Mouse (Mus musculus): ENCODE data around the gene Sec1.

The Sec1 gene

DNA sequence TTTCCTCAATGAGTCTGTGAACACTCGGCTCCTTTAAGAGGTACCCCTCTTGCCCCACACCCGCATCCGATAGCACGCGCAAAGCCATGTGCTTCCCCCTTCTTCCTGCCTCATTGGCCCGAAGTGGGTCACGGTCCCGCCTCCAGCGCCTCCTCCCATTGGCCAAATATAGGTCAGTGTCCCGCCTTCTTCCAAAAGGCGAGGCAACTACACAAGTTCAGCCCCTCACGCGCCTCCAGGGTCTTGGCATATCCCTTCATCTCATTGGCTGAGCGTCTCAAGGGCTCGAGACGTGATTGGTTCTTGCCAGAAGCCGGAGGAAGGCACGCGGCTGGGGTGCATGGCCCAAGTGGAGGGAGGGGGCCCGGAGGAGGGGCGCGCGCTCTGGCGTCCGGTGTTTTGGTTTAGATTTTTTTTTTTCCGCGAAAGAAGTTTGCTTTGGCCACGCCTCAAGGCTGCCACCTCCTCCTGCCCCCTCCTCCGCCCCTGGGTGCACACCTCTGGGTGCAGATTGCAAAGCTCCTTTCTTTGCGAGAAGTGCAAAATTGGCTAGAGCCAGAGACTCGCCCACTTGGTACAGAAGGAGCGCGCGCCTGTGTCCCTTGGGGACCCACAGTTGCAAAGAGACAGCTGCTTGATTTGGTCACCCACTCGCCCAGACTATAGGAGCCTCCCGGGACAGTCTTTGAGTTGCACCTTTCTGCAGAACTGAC lies 10.7 kb upstream of the Sec1 start, which contains the start of gene Dbp:
TSS of gene Dbp (plus strand) at position 359 of the 713 bp plus-strand sequence.
- DNase-seq (ENCODE audit: low spot score), result peak; percentile 100

GRCm38 (mm10) chr7:45704046-45704559 lies 9.9 kb upstream of the Sec1 start:
- no peak for DNase-seq (ENCODE audit: low spot score)

DNA sequence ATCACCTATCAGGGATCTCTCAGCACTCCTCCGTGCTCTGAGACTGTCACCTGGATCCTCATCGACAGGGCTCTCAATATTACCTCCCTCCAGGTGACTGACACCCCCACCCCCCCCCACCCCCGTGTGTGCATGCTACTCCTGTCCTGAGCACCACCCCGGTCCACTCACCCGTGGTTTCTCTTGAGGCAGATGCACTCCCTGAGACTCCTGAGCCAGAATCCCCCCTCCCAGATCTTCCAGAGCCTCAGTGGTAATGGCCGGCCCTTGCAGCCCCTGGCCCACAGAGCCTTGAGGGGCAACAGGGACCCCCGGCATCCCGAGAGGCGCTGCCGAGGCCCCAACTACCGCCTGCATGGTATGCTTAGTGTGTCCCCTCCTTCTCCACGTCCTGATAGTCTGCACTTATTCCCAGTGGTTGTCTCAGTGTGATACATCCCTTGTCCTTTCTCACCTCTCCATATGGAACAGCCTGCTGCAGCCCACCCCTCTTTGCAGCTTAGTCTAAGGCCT lies 9.4 kb upstream of the Sec1 start:
- no peak for DNase-seq (ENCODE audit: low spot score)

DNA sequence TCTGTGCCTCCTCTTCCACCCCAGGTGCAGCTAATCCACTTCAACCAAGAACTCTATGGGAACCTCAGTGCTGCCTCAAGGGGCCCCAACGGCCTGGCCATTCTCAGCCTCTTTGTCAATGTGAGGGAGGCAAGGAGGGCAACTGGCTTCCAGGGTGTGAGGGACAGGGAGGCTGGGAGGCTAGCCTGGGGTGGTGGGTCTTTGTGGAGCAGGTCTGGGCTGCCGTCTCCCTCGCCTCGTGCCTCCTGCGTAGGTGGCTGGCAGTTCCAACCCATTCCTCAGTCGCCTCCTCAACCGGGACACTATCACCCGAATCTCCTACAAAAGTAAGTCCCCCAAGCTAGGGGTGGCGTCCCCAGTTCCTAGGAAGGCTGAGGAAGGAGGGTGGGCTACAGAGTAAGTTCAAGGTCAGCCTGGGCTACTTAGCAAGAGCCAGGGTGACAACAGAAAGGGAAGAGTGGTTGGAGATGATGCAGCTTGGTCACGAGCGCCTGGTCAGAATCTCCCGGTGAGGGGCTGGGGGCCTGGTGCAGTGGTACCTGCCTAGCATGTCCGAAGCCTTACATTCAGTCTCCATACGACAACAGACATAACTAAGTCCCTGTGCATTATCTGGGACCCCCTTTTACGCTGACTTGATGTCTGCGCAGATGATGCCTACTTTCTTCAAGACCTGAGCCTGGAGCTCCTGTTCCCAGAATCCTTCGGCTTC lies 8.8 kb upstream of the Sec1 start:
- DNase-seq (ENCODE audit: low spot score), result no peak

DNA sequence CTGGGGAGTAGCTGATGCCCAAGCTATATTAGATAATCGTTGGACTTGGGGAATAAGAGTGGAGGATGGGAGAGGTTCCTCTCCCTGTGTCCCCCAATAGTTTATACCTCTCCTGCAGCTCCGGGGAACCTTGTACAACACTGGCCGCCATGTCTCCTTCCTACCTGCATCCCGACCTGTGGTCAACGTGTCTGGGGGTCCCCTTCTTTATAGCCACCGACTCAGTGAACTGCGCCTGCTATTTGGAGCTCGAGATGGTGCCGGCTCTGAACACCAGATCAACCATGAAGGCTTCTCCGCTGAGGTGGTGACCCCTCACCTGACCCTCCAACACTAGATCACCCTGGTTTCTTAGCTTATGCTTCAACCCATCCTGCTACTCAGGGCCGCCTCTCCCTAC lies 8.1 kb upstream of the Sec1 start:
- DNase-seq (ENCODE audit: low spot score), result no peak

GRCm38 (mm10) chr7:45701607-45702006 lies 7.4 kb upstream of the Sec1 start:
- no peak for DNase-seq (ENCODE audit: low spot score)

GRCm38 (mm10) chr7:45701072-45701471 lies 6.9 kb upstream of the Sec1 start:
- no peak for DNase-seq (ENCODE audit: low spot score)

GRCm38 (mm10) chr7:45700301-45701015 lies 6.3 kb upstream of the Sec1 start:
- DNase-seq (ENCODE audit: low spot score), result no peak

DNA sequence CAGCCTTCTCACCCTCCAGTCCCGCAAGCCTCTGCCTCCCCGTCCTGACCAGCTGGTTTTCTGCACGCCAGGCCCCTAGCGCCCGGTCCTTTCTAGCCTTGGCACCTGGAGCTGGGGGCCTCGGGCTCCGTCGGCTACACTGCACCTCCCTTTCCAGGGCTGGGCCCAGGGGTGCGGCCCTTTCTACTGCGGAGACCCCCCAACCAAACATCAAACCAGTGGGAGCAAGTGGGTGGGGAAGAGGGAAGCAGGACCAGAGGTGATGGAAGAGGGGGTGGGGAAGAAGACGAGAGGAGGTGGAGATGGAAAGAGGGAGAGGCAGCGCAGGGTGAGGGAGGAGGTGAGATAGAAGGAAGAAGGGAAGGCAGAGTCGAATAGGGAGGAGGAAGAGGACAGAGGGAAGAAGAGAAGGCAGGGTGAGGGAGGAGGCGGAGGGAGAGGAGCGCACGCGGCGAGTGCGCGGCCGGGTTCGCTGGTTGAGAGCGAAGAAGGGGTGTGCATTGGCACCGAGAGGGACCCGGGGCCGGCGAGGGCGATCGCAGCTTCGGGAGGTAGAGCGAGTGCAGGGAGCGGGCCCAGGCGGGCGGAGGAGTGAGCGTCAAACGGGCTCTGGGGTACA lies 5.4 kb upstream of the Sec1 start, which contains the start of gene Car11:
TSS of gene Car11 (plus strand) at position 321 of the 619 bp plus-strand sequence.
- DNase-seq (ENCODE audit: low spot score), result no peak

DNA sequence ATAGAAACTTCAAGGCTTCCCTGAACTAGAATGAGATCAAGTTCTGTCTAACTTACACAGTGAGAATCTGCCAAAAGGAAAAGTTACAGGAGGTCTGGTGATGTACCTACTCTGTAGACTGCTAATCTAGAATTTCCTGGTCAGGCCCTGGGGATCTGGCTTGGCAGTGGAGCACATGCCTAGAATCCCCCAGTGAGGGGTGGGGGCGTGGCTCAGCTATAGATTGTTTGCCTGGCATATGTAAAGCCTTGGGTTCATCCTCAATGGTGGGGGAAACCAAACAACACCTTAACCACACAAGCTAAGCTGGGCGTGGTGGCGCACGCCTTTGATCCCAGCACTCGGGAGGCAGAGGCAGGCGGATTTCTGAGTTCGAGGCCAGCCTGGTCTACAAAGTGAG lies 3.7 kb upstream of the Sec1 start:
- no peak for DNase-seq (ENCODE audit: low spot score)

GRCm38 (mm10) chr7:45695098-45695497 lies 896 bp upstream of the Sec1 start:
- no peak for DNase-seq (ENCODE audit: low spot score)

- DNase-seq (ENCODE audit: low spot score), result no peak
Observed at GRCm38 (mm10) chr7:45692364-45692763, 1.8 kb downstream of the Sec1 start.

DNA sequence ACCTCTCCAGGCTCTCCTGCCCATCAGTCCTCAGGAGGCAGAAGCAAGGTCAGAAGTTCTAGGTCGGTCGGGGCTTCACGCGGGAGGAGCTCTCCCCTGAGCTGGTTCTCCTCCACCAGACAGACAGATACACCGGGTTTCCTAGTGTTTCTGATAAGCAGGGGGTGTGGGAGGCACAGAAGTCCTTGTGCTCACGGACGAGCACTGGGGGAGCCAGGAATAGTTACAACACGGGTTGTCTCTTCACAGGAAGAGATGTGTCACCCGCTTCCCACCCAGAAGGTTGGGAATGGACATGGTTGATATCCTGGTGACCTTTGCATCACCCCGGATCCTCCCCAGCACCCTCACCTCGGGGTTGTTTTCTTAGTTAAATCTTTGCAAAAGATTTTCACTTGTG lies 4.4 kb downstream of the Sec1 start:
- no peak for DNase-seq (ENCODE audit: low spot score)

DNA sequence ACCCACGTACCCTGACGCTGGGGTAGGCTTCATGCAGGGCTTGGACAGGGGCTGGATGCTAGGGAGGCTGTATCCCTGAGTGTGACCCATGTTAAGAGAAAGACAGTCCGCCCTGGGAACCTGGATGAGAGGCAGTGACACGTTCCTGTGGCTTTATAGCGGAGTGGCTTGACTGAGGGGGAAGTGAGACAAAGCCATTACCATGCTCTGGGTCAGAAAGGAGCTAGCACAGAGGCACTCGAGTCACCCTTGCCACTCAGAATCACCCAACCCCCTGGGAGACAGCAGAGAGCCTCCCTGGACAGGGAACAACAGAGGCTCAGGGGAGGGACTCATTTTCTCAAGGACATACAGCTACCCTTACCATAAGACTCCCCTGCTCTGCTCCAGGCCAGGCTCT lies 5.1 kb downstream of the Sec1 start:
- no peak for DNase-seq (ENCODE audit: low spot score)

DNA sequence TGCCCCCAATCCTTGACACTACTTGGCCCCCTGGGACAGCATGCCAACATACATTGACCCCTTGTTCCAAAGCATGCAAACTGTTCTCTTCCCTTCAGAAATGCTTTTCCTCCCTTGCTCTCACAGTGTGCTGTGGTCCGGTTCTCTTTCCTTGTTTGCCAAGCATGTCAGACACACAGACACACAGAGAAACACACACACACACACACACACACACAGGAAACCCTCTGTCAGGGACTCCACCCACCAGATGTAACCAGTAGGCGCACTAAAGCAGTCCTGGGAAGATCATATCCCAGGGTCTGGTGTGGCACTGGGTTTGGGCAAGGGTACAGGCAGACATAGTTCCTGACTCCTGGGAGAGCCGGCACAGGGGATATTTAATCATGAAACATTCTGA lies 7.4 kb downstream of the Sec1 start:
- DNase-seq (ENCODE audit: low spot score), result no peak

- no peak for DNase-seq (ENCODE audit: low spot score)
Observed at GRCm38 (mm10) chr7:45685811-45686210, 8.4 kb downstream of the Sec1 start.

GRCm38 (mm10) chr7:45683396-45684050 lies 10.7 kb downstream of the Sec1 start, which contains the start of gene Ntn5:
Ntn5 (plus strand) TSS chr7:45684022.
- no peak for DNase-seq (ENCODE audit: low spot score)

DNA sequence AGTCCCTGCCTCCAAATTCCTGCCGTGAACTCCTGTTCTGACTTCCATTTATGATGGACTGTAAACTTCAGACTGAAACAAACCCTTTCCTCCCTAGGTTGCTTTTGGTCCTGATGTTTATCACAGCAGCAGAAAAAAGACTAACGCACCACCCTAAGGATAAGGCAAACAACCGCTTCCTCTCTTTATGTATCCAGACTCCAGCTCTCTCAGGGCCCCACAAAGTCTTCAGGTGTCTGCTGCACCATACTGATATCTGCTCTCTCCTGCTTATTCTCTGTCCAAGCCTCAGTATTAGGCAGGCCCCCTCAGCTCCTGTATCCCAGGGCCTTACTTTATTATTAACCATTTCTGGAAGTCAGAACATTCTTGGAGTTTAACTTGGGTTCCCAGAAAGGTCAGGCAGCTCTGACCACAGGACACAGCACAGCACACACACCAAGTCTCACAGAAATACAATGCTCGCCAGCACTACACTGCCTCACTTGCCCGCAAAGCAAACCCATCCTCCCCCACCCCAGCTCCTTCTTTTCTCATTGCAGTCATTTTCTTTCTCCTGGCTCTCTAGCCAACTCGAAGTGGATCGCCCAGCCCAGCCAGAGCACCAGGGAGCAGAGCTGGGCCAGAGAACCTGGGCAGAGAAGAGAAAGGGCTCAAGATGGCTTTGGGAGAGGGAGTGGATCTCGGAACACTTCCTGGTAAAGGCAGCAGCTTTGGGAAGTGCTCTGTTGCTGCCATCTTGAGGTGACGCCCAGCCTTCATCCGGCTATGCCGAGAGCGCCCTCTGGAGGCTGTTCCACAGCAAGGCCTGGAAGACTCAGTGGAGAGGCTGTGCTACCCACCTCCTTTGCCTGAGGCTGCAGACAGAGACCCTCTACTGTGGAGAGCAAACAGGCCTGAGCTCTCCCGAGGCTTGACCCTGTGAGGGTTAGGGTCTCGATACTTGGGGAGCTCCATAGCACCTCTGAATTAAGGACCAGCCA lies 11.8 kb downstream of the Sec1 start:
- DNase-seq (ENCODE audit: low spot score), result peak; percentile 72

DNA sequence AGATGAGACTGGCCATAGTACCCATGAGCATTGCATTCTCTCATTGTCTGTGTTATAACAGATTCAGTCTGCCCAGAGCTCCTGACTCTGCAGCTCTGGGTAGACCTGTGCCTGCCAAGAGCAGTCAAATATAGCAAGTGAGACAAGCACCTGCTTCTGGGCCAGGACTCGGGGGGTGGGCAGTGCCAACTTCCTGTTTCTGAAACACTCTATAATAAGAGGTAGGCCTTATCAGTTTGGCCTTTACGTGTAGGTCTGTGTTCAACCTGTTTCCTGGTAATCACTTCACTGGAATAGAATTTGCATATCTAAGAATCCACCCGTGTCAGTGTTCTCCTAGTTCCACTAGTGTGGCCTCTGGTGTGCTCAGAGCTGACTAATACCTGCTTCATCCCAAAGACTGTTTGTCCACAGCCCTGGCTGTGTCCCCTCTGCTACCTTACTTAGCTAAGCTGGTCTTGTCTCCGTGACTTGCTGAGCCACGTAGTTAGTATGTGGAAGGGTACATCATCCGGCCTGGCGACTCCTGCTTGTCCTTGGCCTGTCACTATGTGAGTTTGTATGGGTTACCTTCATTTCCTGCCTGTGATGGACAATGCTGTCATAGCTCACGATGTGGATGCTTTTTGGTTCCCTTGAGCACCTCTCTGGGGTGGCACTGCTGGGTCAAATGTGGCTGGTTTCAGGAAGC lies 13.0 kb downstream of the Sec1 start:
- no peak for DNase-seq (ENCODE audit: low spot score)
